Mouse (Mus musculus) left cerebral cortex, postnatal 14 days (tissue): Measurements from ENCODE around the gene Mcrip1. TPM values are rescaled to one million over a fixed set of nuclear protein-coding genes. Genes with fewer than 3 reads are reported as not detected.
A peak's percentile ranks its signal among the peaks of the same experiment; 100 is the strongest.
"Not testable (repeated sequence)": the region's sequence is repeated elsewhere in the genome, so short reads cannot be mapped to it uniquely, and the experiment has no call there.

Source experiments
- DNase-seq, 2 experiments: peaks; one replicate each; pipeline ENCODE4 v3.0.0; 2021 to 2022; ENCODE audit warnings: low spot score in 2 of 2, mixed read lengths in 1 of 2
- intact Hi-C: fragments of 180-260 bp; cut with DNase I; formaldehyde crosslinking; loops from one replicate; pipeline ENCODE4 v1.15.1; 2025
- total RNA-seq, 2 experiments: library from RNA; stranded (reverse); gene quantifications; 2 replicates each; pipeline ENCODE4 v1.2.3; 2021

The Mcrip1 gene
- total RNA-seq, 2 experiments from 2014 or later = 95.9 to 101 TPM

DNA sequence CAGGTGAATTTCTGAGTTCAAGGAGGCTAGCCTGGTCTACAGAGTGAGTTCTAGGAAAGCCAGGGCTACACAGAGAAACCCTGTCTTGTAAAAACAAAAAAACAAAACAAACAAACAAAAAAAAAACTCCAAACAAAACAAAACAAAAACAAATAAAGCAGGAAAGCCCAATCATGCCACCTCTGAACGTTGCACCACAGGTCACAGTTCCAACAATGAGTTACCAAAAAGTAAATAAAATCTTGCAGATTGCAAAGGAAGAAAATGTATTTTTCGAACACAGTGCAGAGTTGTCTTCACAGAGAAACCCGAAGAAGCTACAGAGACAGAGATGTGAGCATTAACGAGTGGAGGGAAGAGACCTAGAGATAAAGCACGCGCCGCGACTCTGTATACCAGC lies 26.9 kb downstream of the Mcrip1 start:
- no peak for DNase-seq

DNA sequence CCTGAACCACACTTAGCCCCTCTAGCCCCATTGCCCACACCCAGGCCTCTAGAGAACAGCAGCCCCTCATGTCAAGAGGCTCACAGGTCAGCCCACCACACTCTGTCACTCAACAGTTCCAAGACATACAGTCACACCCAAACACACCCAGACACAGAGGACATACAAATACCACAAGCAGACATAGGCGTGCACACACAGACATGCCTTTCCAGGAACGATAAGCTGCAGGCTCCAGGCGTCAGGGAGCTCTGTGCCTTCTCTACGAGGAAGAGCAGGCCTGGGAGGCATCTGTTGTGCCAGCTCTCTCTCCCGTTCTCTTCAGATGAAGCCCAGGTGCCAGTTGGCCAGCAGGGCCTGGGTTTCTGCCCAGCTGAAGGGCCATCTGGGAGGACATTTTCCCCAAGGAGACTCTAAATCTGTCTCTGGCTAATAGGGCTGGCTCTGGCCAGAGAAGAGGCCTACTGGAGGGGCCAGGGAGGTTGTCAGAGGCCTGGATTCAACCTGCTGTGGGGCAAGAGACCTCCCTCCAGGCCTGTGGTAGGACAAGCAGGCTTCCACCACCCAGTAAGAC lies 28.5 kb downstream of the Mcrip1 start:
- intact Hi-C loops = no loop called here
- DNase-seq = no peak

More for the DNA sequence above, 26.9 kb downstream of the Mcrip1 start:
- intact Hi-C loops = no loop called here

DNA sequence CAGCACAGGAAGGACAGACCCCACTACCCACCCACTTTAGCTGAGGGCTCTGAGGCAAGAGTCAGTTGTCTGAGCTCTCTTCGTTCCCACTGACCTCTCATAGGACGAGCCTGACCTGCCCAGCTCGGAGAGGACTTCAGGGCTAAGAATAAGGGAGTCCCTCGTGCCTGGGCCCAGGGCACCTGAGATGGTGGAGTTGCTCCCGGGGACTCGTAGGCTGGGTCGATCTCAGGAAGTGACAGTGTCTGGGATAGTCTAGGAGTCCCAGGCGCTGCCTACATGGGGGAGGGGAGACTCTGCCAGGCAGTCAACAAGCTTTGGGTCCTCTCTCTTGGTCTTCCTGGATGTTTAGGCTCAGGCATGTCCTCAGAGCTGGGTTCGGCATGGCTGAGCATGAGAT lies 29.0 kb downstream of the Mcrip1 start:
- intact Hi-C loops = no loop called here
- DNase-seq = no peak

DNA sequence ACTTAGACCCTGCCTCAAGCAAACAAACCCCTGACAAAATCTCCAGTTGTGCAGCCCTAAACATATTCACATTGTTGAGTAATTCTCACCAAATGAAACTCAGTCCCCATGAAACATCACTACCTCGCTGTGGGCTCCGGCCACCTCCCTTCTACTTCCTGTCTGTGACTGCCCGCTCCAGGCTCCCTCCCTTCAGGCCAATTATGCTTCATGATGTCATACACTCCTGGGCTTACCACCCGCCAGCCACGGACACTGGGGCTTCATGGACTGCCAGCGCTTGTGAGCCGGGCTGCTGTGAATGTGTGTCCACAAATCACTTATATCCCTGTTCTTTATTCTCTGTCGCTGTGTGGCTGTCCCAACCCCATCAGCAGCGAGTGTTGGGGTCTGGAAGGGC lies 29.8 kb downstream of the Mcrip1 start:
- intact Hi-C loops = loop anchor here (5.0 to 10.0 kb wide), 3 partner anchors 53 to 255 kb away; partner anchors contain the start of genes P4hb and Pcyt2
- DNase-seq = peak in 1 of 2 experiments; percentile 25

DNA sequence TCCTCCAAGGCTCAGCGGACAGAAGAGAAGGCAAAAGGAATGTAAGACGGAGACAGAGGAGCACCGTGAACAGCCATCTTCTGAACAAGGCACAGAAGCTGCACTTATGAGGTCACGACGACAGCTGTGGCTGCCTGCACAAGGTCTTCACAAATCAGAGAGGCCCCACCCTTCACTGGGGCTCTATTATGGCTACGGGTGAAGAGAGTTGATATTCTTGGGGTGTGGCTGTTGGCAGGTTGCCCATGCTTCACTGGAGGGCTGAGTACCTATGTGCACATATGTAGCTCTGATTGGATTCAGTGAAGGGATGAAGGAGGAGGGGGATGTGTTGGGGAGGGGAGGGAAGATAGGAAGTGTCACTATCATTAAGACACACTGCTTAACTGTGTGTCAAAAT lies 31.0 kb downstream of the Mcrip1 start:
- intact Hi-C loops = loop anchor here (5.0 to 10.0 kb wide), 3 partner anchors 54 to 256 kb away; partner anchors contain the start of genes P4hb and Pcyt2
- DNase-seq = no peak

DNA sequence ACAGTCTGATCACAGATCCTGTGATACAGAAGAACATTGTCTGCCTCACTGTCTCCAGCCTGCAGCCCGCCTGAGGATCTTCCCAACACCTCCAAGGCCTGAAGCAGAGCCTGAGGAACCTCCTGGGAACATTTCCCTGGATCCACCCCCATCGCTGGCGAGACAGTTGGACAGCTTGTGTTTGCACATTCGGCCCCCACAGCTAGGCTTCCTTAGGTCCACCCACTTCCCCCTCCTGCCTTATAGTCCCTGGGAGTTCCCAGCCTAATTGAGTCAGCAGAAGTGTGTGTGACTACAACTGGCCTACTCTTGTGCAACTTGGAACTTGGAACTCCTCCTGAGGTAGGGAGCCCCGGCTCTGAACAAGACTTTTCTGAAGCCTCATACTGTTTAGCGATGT lies 31.5 kb downstream of the Mcrip1 start:
- peak; percentile 82 to 89 for DNase-seq
- intact Hi-C loops = loop anchor here (5.0 to 10.0 kb wide), 3 partner anchors 54 to 257 kb away; partner anchors contain the start of genes P4hb and Pcyt2

DNA sequence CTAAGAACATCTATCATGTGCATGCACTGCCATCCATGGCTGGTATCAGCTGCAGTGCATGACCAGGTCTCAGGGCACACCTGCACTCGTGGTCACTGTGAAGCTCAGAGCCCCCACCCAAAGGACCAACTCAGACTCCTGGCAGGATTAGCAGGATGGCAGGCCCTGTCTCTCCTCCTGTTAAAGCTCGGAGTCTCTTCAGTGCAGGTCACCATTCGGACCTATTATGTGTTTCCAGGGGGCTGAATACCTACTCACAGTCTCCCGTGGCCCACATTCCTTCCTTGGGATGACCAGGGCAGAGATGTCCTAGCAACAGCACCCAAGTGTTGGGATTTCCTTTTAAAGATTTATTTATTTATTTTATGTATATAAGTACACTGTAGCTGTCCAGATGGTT lies 32.4 kb downstream of the Mcrip1 start:
- no peak for DNase-seq
- intact Hi-C loops = loop anchor here (5.0 to 10.0 kb wide), 3 partner anchors 55 to 258 kb away; partner anchors contain the start of genes P4hb and Pcyt2

DNA sequence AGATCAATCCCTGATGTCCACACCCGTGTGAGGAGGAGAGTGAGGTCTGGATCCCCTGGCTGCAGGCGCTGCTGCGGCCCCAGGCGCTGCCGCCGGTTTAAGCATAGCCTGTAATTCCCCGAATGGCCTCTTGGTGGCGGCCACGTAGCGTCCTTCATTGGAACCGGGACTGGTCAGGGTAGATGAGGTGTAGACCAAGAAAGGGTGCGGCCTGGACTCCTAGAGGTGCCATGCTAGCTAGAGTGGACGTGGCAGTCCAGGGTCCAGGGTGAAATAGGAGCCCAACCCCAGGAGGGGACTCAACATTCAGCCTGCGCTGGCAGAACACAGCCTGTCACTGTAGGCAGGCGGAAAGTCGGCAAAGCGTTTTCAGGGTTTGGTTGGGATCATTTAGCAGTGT lies 33.9 kb downstream of the Mcrip1 start:
- intact Hi-C loops = loop anchor here (5.0 to 10.0 kb wide), 3 partner anchors 57 to 259 kb away; partner anchors contain the start of genes P4hb and Pcyt2
- peak; percentile 77 to 88 for DNase-seq

DNA sequence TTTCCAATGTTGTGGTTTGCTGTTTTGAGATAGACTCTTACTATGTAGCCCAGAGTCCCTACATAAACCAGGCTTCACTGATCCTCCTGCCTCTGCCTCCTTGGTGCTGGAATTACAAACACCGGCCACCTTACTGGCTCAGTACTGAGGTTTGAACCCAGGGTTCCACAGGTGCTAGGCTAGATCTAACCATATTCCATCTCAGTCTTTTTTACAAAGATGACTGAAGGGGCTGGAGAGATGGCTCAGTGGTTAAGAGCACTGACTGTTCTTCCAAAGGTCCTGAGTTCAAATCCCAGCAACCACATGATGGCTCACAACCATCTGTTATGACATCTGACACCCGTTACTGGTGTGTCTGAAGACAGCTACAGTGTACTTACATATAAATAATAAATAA lies 35.3 kb downstream of the Mcrip1 start:
- intact Hi-C loops = loop anchor here (10.0 kb wide), 1 partner anchor 261 kb away; no protein-coding TSS in a partner anchor
- not testable (repeated sequence) for DNase-seq

DNA sequence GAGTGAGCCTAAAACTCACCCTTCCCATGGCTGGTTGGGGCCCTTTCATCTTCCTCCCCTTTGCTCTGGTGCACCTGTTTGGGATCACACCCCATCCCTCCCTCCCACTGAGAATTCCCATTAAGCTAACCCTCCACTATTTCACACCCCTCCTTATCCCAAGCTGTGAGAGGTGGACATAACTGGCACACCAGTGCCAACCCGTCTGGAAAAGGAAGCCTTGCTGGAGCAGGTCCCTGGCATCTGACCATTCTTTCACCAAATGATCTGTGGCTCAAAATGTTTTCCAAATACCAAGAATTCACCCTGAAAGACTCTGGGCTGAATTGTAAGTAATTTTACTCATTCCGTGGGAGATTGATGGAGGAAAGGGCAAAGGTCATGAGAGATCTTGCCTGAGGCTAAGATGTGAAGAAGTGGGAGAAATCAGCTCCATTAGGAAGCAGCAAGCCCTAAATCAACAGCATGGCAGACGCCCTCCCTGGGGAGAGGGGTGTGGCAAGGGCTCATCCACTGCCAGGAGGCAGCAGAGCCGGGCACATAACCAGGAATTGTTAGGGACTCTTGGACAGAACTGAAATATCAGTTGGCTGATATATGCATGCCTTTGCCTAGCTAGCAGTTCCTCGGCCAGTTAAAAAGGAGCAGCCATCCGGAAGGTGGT lies 36.6 kb downstream of the Mcrip1 start:
- intact Hi-C loops = loop anchor here (10.0 kb wide), 1 partner anchor 262 kb away; no protein-coding TSS in a partner anchor
- no peak for DNase-seq

DNA sequence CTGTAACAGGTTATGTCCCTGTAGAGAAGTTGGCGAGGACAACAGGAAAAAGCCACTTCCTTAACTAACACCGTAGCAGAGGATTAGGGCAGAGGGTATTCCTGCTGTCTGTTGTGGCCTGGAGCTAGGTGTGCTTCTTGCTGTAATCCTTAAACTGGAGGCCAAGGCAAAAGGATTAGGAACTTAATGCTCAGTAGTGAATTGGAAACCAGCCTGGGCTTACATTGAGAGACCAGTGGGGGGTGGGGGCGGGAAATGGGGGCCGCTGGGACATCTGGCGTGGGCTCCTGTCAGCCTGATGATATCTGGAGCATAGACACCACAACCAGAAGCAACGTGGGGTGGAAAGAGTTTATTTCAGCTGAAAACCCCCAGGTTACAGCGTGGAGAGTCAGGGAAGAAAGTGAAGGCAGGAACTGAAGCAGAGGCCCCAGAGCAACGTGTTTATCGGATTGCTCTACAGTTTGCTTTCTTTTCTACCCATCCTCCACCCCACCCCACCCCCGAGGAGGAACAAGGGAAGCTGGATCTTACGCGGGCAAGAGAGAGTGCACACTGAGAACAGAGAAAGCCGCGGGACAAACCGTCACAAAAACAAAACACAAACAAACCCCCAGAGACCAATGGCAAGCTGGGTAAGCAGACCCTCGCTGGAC lies 39.0 kb downstream of the Mcrip1 start:
- intact Hi-C loops = loop anchor here (10.0 kb wide), 1 partner anchor 264 kb away; no protein-coding TSS in a partner anchor
- DNase-seq = no peak

DNA sequence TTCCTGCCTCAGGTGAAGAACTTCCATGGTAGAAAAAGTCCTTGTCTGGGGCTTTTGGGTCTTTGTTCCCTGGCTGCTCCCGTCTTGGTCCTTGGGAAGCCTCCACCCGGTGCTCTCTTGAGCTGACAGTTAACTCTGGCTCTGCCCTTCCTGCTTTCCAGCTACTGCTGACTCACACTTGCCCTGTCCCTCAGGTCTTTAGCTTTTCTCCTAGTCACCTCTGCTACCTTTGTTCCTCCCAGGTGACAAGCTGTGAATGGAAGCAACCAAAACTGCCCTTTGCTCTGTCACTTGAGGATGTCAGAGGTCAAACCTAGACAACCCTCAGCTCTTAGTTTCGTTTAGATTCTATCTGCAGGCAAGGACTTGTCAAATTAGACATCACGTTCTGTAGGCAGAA lies 39.6 kb downstream of the Mcrip1 start:
- no peak for DNase-seq
- intact Hi-C loops = loop anchor here (10.0 kb wide), 1 partner anchor 265 kb away; no protein-coding TSS in a partner anchor

DNA sequence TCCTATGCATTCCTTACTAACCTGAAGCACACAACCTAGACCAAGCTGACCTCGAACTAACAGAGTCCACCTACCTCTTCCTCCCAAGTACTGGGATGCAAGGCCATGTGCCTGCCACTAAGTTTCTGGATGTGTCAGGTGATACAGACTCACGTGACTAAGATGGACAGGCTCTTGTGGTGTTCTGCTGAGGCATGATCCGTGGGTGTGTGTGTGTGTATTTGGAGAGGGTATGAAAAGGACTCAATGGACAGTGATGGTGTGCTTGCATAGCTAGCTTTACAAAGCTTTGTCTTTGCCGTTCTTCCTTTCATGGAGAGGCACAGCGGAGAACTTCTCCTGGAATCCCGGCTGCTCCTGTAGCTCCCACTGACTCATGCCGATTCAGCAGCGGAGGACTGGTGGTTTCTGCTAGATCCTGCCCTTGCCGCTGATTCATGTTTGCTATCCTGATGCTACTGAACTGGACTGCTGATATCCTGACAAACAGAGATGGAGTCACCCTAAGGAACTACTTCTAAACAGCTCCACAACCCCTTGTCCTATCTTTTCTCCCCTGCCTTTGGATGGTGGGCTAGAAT lies 41.1 kb downstream of the Mcrip1 start:
- no peak for DNase-seq
- intact Hi-C loops = no loop called here

DNA sequence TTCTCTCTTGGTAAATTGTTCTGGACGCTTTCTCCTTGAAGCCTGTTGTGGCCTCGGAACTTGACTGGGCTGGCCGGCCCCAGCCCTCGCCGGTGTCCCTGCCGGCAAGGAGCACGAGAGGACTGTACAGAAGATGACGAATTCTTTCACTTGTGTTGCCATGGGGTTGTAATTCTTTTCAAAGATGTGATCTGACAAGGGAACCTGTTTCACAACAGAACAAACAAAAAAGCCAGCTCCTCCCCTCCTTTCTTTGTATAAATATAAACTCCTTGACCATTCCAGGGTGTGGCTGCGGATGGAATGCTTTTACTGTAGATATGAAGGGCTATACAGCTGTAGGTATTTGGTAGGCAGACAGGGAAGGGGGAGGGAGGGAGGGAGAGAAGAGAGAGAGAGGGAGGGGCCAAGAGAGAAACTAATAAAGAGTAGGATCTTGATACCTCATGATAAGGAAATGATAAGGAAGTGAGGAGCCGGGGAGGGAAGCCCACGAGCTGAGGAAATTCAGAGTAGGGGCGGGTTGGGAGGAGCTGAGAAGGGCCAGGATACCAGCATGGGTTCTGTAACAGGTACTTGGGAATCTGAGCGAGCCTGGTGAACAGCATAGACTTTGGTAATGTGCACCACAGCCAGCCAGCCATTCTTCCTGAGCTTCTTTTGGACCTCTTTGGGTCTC lies 41.8 kb downstream of the Mcrip1 start:
- no peak for DNase-seq
- intact Hi-C loops = no loop called here

DNA sequence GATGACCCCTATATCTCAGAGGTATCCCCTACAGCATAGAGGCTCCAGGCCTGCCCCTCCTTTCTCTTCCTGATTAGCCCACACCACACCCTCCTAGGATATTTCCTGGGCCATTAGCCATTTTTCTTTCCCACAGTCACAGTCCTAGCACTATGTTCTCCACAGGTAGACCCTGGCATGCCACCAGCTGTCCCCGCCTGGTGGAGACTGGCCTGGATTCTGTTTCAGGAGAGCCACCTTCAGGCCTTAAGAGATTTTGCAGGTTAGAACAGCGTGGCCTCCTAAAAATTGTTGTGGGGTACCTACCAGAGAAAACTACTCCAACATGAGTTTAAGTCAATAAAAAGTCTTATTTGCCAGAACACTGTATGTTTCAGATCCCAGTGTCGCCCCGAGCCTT lies 42.6 kb downstream of the Mcrip1 start:
- intact Hi-C loops = no loop called here
- no peak for DNase-seq

DNA sequence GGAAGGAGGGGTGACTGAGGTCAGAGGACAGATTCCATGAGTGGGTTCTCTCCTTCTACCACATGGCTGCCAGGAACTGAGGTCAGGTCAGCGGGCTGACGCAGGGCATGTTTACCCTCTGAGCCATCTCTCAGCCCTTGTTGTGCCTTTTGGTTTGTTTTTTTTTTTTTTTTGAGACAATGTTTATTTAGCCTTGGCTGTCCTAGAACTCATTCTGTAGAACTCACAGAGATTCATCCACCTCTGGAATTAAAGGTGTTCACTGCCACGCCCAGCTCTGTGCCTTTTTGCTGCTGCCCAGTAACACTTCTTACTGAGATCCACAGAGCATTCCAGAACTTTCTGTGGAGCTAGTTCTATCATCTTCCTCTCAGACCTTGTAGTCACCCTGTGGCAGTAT lies 43.9 kb downstream of the Mcrip1 start:
- DNase-seq = no peak
- intact Hi-C loops = no loop called here

DNA sequence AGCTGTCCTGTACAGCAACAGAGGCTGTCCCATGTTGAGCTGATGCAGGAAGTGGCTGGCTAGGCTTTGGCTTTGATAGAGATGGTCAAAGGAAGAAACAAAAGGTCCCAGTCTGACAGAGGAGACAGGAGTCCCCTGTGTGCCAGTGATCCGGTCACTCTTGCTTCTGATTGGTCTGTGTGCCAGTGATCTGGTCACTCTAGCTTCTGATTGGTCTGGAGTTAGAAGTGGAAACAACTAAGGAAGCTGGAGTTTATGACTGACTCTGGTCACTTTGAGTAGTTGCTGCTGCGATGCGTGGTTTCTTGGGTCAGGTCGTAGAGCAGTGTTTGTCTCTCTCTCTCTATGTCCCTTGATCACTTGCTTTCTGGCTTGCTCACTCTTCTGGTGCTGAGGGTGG lies 47.8 kb downstream of the Mcrip1 start:
- intact Hi-C loops = no loop called here
- DNase-seq = no peak

DNA sequence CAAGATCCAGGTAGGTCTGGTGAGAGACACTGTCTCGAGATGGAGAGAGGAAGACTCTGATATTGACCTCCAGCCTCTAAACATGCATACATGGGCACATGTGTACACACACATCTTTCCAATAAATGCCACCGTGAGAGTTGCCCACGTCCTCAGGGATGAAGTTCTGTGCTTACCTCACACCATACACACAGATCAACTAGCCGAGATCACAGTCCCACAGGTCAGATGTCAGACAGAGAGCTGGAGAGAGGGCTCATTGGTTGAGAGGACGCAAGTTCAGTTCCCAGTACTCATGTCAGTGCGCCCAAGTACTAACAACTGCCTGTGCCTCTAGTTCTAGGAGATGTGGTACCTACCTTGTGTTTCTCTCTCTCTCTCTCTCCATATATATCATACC lies 48.5 kb downstream of the Mcrip1 start:
- intact Hi-C loops = no loop called here
- no peak for DNase-seq

DNA sequence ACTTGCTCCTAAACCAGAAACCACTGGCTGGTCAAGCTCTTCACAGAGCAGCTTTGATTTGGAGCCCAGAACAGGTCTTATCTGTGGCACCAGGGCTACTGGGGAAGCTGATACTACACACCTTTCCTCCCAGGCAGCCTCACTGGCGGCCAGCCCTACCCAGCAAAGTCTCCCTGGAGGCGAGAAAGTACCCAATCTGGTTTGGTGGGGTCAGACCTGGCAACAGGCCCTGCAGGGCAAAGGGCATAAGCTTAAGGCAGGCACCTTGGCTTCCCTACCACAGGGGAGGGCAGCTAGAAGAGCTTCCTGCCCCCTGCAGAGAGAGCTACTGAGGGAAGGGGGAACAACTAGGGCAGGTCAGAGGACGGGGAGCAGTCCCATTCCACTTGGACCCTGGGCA lies 49.2 kb downstream of the Mcrip1 start:
- DNase-seq = no peak
- intact Hi-C loops = no loop called here
